Mouse (Mus musculus) naive thymus-derived CD4-positive, alpha-beta T cell, adult 5 months (primary cell): ENCODE results near the gene Lrrc41. TPM values are rescaled to one million over a fixed set of nuclear protein-coding genes. Genes with fewer than 3 reads are reported as not detected.

Experiments used
- polyA plus RNA-seq: library from polyadenylated mRNA; unstranded; fragments of 100-300 nt; shearing (Covaris generic); gene quantifications from one replicate; pipeline ENCODE4 v1.2.1, GENCODE M21; 2017

The Lrrc41 gene
- polyA plus RNA-seq = 42.7 TPM

DNA sequence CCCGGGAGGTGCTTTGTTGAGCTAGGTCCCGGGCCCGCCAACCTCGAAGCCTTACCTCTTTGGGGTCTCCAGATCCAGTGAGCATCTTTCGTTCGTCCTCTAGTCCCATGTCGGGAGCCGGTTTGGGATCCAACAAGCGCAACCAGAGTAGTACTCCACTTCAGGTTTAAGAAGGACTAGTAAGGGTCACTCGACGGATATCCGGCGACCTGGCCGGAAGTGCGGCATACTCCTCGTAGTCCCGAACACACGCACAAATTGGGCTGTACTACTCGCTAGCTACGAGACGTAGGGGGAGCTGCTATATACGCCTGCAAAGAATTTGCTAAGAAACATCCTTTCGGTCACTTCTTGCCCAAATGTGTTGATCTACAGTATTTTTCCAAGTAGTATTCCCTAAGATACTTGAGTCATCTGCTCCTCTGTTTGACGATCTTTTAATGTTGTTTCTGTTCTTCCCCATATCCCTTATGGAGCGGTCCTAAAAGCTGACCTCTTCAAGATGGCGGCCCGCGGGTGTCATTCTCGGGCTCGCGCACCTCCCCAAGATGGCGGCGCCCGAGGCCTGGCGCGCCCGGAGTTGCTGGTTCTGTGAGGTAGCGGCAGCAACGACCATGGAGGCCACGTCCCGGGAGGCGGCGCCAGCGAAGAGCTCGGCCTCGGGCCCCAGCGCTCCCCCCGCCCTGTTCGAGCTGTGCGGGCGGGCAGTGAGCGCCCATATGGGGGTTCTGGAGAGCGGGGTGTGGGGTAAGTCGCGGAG is at the start of gene Lrrc41, which contains the start of gene Uqcrh:
Lrrc41 (plus strand) TSS at position 409 of the 760 bp plus-strand sequence.
Uqcrh (minus strand) TSS at position 211 of the 760 bp plus-strand sequence.

DNA sequence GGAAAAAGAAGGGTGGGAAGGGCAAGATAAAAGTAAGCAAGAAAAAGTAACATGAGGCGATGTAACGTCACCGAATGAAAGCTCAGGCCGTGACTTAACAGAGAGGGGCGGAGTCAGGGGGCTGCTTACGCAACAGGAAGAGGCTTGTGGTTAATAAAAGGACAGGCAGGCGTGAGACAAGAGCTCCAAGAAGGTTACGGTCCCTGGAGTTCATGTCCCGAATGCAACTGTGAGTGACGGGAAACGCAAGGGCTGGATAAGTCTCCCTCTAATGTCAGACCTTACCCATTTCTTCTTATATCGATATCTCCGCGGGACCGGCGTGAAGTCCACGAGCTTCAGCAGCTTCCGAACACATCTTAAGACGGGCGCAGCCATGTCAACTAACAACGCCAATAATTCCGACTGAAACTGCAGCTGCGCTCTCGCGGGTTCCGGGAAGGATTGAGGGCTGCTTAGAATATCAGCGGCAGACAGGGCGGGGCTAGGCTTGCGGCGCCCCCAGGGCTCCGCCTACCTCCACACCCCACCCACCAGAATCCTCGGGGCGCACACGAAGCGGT is 21.6 kb upstream of the Lrrc41 start, which contains the start of gene Nsun4:
Nsun4 (minus strand) TSS at position 478 of the 563 bp plus-strand sequence.

DNA sequence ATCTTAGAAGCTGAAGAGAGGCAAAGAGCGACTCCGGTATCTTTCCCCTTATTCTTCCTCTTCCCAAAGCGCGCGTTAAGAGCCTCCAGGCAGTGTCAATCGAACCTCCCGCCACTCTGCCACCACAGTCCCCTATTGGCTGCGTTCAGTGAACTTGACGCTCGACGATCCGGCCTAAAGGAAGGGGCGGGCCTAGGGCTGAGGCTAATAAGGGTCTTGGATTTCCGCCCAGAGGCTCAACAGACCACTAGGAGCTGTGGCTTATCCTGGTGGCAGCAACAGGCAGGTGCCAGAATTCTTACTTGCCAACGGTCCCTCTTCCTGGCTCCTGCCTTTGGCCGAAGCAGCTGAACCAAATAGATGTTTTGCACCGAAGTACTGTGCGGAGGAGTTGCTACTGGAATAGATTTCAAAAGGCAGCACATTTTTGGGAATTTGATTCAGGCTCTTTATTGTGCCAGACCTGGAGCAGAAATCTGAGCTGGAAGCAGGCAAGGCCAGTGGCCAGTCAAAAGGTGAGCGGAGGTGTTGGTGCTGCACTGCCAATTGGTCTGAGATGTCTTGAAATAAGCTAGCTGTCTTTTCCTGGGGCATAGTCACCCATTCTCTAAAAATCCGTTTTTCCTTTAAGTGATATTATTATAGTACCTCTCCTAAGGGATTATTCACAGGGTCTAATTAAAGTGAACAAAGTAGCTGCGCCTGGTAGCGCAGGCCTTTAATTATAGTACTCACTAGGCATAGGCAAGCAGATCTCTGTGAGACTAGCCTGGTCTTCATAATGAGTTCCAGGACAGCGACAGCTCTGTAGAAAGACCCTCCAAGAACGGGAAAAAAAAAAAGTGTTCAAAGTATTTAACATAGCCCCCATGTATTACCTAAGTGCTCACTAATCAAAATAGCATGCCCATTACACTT is 48.8 kb downstream of the Lrrc41 start, which contains the start of the genes Rad54l and Pomgnt1:
Rad54l (minus strand) TSS at position 89 of the 918 bp plus-strand sequence.
Pomgnt1 (plus strand) TSS at position 239 of the 918 bp plus-strand sequence.

Other genes with a start within 250 kb of the Lrrc41 start
- gene Mob3c, start 247.2 kb upstream of the Lrrc41 start, polyA plus RNA-seq = 28.0 TPM
- gene Mknk1, start 236.1 kb upstream of the Lrrc41 start, polyA plus RNA-seq = 54.4 TPM
- gene Kncn, start 190.9 kb upstream of the Lrrc41 start, polyA plus RNA-seq = 0.17 TPM
- gene 6430628N08Rik, start 184.6 kb upstream of the Lrrc41 start, polyA plus RNA-seq = not detected
- not detected for gene Dmbx1, start 135.3 kb upstream of the Lrrc41 start, polyA plus RNA-seq
- gene Faah, start 57.3 kb upstream of the Lrrc41 start, polyA plus RNA-seq = 192 TPM
- 53.4 TPM for gene Nsun4, start 21.4 kb upstream of the Lrrc41 start, polyA plus RNA-seq
- gene Uqcrh, start 198 bp upstream of the Lrrc41 start, polyA plus RNA-seq = 472 TPM
- gene Rad54l, start 48.4 kb downstream of the Lrrc41 start, polyA plus RNA-seq = 0.97 TPM
- gene Pomgnt1, start 48.6 kb downstream of the Lrrc41 start, polyA plus RNA-seq = 22.9 TPM
- not detected for gene Lurap1, start 76.1 kb downstream of the Lrrc41 start, polyA plus RNA-seq
- not detected for gene Tspan1, start 92.3 kb downstream of the Lrrc41 start, polyA plus RNA-seq
- not detected for gene 1700042G07Rik, start 98.1 kb downstream of the Lrrc41 start, polyA plus RNA-seq
- gene Gm49337, start 98.1 kb downstream of the Lrrc41 start, polyA plus RNA-seq = not detected
- 2.9 TPM for gene Pik3r3, start 146.3 kb downstream of the Lrrc41 start, polyA plus RNA-seq